16 mouse cellular contexts compared by ENCODE assay signal in genomic region chr7:71991835-71992234, GRCm38 (mm10).
"Had no signal": no experiment of that assay in that cellular context is flagged by ENCODE, and none has a peak within 500 bp of the region (broad histone marks: within the 10 kb centered on the region; RNA-seq: fewer than 3 reads in every experiment).

No protein-coding gene starts in this region.

- DNase-seq: liver, postnatal 0 days; lung, adult 2 months; lung, postnatal 14 days; lung, postnatal 36 days; right cerebral cortex, postnatal 25 days; right cerebral cortex, postnatal 4 days; spleen, adult 18-20 months; thymus, adult 2 months; thymus, postnatal 25 days; thymus, postnatal 4 days had no signal

- H3K27me3 ChIP-seq: lung, embryonic 15.5 days; megakaryocyte, embryonic 14.5 days; midbrain, embryonic 13.5 days; midbrain, embryonic 15.5 days; neural tube, embryonic 12.5 days had no signal

- H3K4me1 ChIP-seq: lung, embryonic 15.5 days; megakaryocyte, embryonic 14.5 days; midbrain, embryonic 13.5 days; midbrain, embryonic 15.5 days; neural tube, embryonic 12.5 days had no signal

- H3K9me3 ChIP-seq: lung, embryonic 15.5 days; midbrain, embryonic 13.5 days; midbrain, embryonic 15.5 days; neural tube, embryonic 12.5 days had no signal

- H3K4me3 ChIP-seq: lung, embryonic 15.5 days; megakaryocyte, embryonic 14.5 days; midbrain, embryonic 13.5 days; midbrain, embryonic 15.5 days; neural tube, embryonic 12.5 days had no signal

- H3K27ac ChIP-seq: lung, embryonic 15.5 days; macrophage; midbrain, embryonic 13.5 days; midbrain, embryonic 15.5 days; neural tube, embryonic 12.5 days had no signal

- H3K36me3 ChIP-seq: lung, embryonic 15.5 days; midbrain, embryonic 13.5 days; midbrain, embryonic 15.5 days; neural tube, embryonic 12.5 days had no signal

- H3K9ac ChIP-seq: liver, postnatal 0 days; lung, embryonic 15.5 days; midbrain, embryonic 13.5 days; midbrain, embryonic 15.5 days; neural tube, embryonic 12.5 days had no signal
